Mouse (Mus musculus) left cerebral cortex, adult 6 months (tissue): ENCODE results near the gene Ptpre. TPM values are rescaled to one million over a fixed set of nuclear protein-coding genes. Genes with fewer than 3 reads are reported as not detected.

Experiments
- long read RNA-seq, 2 experiments: library from polyadenylated mRNA; unstranded; transcript quantifications; one replicate each; pipeline ENCODE4 v2.0.0; 2019 to 2020
- polyA plus RNA-seq: library from polyadenylated mRNA; unstranded; fragments of <200 nt; fragmentation: Nextera tagmentation; gene quantifications from 2 replicates; pipeline ENCODE4 v1.2.3, GENCODE M21; 2021

Gene Ptpre
- 8.4 and 10.1 TPM in 2 replicates for polyA plus RNA-seq
- long read RNA-seq, experiment 1, full-length matches to known transcripts, result 15 of 31 reads
- long read RNA-seq, experiment 1, partial matches to known transcripts, result 3 of 31 reads
- long read RNA-seq, experiment 1, other reads (novel, unspliced or antisense), result 13 of 31 reads
- long read RNA-seq, experiment 2, full-length matches to known transcripts, result 2 of 19 reads
- long read RNA-seq, experiment 2, partial matches to known transcripts, result 11 of 19 reads
- long read RNA-seq, experiment 2, other reads (novel, unspliced or antisense), result 6 of 19 reads

GRCm38 (mm10) chr7:135537341-135537901, at the start of gene Ptpre:
TSS of gene Ptpre (plus strand) at chr7:135537481.

GRCm38 (mm10) chr7:135528515-135528914, 8.8 kb upstream of the Ptpre start, which contains the start of gene Clrn3:
TSS of gene Clrn3 (minus strand) at chr7:135528654.

GRCm38 (mm10) chr7:135715642-135716444, 178.6 kb downstream of the Ptpre start, which contains the start of gene Mki67:
TSS of gene Mki67 (minus strand) at chr7:135716361.

Other genes starting within 250 kb of the Ptpre start
- not detected in 2 replicates for gene Foxi2, start 127.2 kb upstream of the Ptpre start, polyA plus RNA-seq
- gene Clrn3, start 8.8 kb upstream of the Ptpre start, polyA plus RNA-seq, result not detected in 2 replicates
- 0.06 and 0.18 TPM in 2 replicates for gene Mki67, start 178.9 kb downstream of the Ptpre start, polyA plus RNA-seq